Mouse (Mus musculus): ENCODE measurements around the gene Cc2d1a. TPM values are rescaled to one million over a fixed set of nuclear protein-coding genes. Genes with fewer than 3 reads are reported as not detected.
A peak's percentile ranks its signal among the peaks of the same experiment; 100 is the strongest.

Gene Cc2d1a
- polyA plus RNA-seq, 1 experiment from 2014 or later, result 16.9 TPM

DNA sequence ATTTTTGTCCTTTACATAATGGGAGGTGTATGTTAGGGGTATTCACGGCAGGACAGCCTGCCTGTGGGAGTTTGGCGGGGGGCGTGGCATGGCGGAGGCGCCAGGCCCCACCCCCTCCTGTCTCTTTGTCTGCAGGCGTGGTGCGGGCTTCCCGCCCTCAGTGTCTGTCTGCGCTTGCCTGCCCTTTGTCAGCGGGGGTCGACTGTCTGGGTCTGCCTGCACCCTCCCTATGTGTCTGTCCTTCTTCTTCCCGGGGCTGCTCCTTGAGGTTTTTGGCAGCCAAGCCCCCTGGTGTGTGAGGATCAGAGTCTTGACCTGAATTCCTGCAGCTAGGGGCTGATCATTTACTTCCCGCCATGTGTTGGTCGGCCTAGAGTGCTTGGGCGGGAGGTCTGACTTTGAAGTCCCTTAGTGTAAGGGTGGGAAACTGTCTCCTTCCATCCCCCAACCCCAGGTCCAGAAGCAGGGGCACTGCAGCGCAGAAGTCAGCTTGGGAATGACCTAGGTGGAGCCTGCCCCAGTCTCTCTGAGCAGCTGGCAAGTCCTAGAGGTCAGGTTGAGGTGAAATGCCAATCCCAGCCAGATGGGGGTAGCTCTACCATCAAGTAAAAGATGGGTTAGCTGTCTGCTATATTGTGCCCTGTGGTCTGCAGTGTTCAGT lies 32.9 kb upstream of the Cc2d1a start:
- no peak for ATAC-seq
- Histone ChIP-seq H3K27me3 (replicated peaks; ENCODE audit: control insufficient read depth, insufficient read depth, low read length) (no peaks in the 10 kb centered on the region), H3K4me1 (replicated peaks; ENCODE audit: control insufficient read depth, insufficient read depth, low read length) (no peaks in the 10 kb centered on the region), H3K4me3 (ENCODE audit: low read depth, low read length) (no peak overlapping the region), H3K9me3 (ENCODE audit: control insufficient read depth) (no peaks in the 10 kb centered on the region), H3K4me2 (replicated peaks; ENCODE audit: low read depth) (peak overlapping the region; percentile 55), H3K36me3 (ENCODE audit: control insufficient read depth, insufficient read depth) (no peaks in the 10 kb centered on the region), H3K9ac (ENCODE audit: low read depth, low read length) (peak overlapping the region; percentile 22; the same call in 1 of the 2 replicates), H3K27ac (ENCODE audit: low read depth, low read length) (no peak overlapping the region)
- TF ChIP-seq CTCF (IDR thresholded peaks at IDR 0.05; ENCODE audit: low read depth), result no peak
- 8% methylated on average over 16 of the region's 16 CpGs for WGBS

DNA sequence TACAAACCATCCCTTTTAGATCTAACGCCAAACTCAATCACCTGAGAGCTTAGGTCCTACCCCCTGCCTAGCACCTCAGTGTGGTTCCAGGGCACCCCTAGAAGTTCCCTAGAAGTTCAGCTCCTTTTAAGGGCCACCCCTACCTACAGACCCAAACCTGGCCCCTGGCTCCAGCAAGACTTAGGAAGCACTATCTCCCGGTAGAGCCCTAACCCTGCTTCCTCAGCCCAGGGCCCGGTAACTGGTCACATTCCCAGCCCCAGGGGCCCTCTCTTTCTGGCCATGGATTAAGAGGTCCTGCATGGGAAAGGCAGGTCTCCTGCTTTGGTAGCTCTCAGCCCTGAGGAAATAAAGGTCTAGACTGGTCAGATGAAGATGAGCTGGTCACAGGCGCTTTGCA lies 32.2 kb upstream of the Cc2d1a start:
- Histone ChIP-seq H3K4me1 (replicated peaks; ENCODE audit: control insufficient read depth, insufficient read depth, low read length) (no peaks in the 10 kb centered on the region), H3K27ac (ENCODE audit: low read depth, low read length) (no peak overlapping the region), H3K4me2 (replicated peaks; ENCODE audit: low read depth) (peak overlapping the region; percentile 55), H3K27me3 (replicated peaks; ENCODE audit: control insufficient read depth, insufficient read depth, low read length) (no peaks in the 10 kb centered on the region), H3K36me3 (ENCODE audit: control insufficient read depth, insufficient read depth) (no peaks in the 10 kb centered on the region), H3K9ac (ENCODE audit: low read depth, low read length) (no peak overlapping the region), H3K9me3 (ENCODE audit: control insufficient read depth) (no peaks in the 10 kb centered on the region), H3K4me3 (ENCODE audit: low read depth, low read length) (no peak overlapping the region)
- 41% methylated on average over 4 of the region's 4 CpGs for WGBS
- ATAC-seq, result no peak
- no peak for TF ChIP-seq CTCF (IDR thresholded peaks at IDR 0.05; ENCODE audit: low read depth)

DNA sequence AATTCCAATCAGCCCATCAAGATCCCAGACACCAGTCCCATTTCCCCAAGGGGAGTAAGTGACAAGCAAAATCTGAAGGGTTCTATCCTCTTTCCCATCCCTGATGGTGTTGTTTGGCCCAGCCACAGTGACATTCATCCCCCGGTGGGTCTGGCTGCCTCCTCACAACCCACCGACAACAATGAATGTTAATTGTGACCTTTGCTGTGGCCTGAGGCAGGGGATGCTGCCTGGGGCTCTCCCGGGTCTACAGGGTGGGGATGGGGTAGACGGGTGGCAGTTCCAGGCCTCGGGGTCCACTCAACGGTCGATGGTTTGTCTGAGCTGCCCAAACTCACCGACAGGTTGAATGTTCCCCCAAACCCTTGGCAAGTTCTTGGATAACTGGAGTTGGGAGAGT lies 30.9 kb upstream of the Cc2d1a start:
- Histone ChIP-seq H3K36me3 (ENCODE audit: control insufficient read depth, insufficient read depth) (0 out of 2 replicates have a peak, but pooled peaks cover 1% of the 10 kb centered on the region), H3K27me3 (replicated peaks; ENCODE audit: control insufficient read depth, insufficient read depth, low read length) (no peaks in the 10 kb centered on the region), H3K9ac (ENCODE audit: low read depth, low read length) (no peak overlapping the region), H3K4me2 (replicated peaks; ENCODE audit: low read depth) (no peak overlapping the region), H3K4me3 (ENCODE audit: low read depth, low read length) (no peak overlapping the region), H3K4me1 (replicated peaks; ENCODE audit: control insufficient read depth, insufficient read depth, low read length) (no peaks in the 10 kb centered on the region), H3K27ac (ENCODE audit: low read depth, low read length) (no peak overlapping the region), H3K9me3 (ENCODE audit: control insufficient read depth) (no peaks in the 10 kb centered on the region)
- 85% methylated on average over 8 of the region's 8 CpGs for WGBS
- TF ChIP-seq CTCF (IDR thresholded peaks at IDR 0.05; ENCODE audit: low read depth), result no peak
- no peak for ATAC-seq

DNA sequence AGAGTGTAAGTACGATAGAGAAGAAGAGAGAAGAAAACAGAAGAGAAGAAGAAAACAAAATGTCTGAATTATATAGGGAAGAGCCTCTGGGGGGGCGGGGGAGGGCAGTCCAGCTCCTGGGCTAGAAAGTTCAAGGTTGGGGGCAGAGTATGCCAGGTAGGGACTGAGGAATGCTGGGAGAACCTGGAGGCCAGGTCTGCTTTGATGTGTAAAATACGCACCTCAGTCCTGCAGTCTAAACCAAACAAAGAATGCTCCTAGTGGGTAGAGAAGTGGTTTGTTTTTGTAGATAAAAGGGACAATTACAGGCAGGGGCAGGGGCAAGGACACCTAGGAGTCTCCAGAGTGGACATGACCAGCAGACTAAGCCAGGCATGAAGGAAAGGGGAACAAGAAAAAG lies 29.7 kb upstream of the Cc2d1a start:
- H3K27me3 ChIP-seq (replicated peaks; ENCODE audit: control insufficient read depth, insufficient read depth, low read length), result no peaks in the 10 kb centered on the region
- no peaks in the 10 kb centered on the region for H3K9me3 ChIP-seq (ENCODE audit: control insufficient read depth)
- no peak overlapping the region for H3K27ac ChIP-seq (ENCODE audit: low read depth, low read length)
- H3K4me3 ChIP-seq (ENCODE audit: low read depth, low read length), result no peak overlapping the region
- H3K36me3 ChIP-seq (ENCODE audit: control insufficient read depth, insufficient read depth), result peaks cover 12% of the 10 kb centered on the region; the same call in 1 of the 2 replicates
- TF ChIP-seq CTCF (IDR thresholded peaks at IDR 0.05; ENCODE audit: low read depth), result no peak
- H3K4me2 ChIP-seq (replicated peaks; ENCODE audit: low read depth), result no peak overlapping the region
- no peak for ATAC-seq
- 83% methylated on average over 3 of the region's 3 CpGs for WGBS
- no peak overlapping the region for H3K9ac ChIP-seq (ENCODE audit: low read depth, low read length)
- no peaks in the 10 kb centered on the region for H3K4me1 ChIP-seq (replicated peaks; ENCODE audit: control insufficient read depth, insufficient read depth, low read length)

DNA sequence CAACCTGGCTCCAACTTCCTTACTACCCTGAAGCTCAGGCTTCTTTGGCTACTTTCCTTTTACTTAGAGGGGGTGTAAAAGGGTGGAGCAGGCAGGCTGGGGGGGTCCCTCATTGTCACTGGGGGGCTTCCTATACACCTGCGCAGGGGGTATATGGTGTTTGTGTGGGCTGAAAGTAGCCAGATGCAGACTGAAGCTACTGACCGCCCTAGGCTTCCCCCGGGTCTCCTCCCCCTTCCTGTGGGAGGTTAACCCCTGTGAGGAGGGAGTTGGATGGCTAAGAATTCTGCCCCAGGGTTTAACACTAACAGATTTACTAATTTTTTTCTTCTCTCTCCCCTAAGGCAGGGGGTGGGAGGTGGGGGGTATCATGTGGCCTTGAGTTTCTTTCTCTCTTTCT lies 28.8 kb upstream of the Cc2d1a start:
- WGBS, result 32% methylated on average over 3 of the region's 3 CpGs
- no peaks in the 10 kb centered on the region for H3K27me3 ChIP-seq (replicated peaks; ENCODE audit: control insufficient read depth, insufficient read depth, low read length)
- peaks cover 14% of the 10 kb centered on the region; the same call in 1 of the 2 replicates for H3K36me3 ChIP-seq (ENCODE audit: control insufficient read depth, insufficient read depth)
- no peak overlapping the region for H3K9ac ChIP-seq (ENCODE audit: low read depth, low read length)
- H3K4me2 ChIP-seq (replicated peaks; ENCODE audit: low read depth), result no peak overlapping the region
- H3K9me3 ChIP-seq (ENCODE audit: control insufficient read depth), result no peaks in the 10 kb centered on the region
- H3K27ac ChIP-seq (ENCODE audit: low read depth, low read length), result no peak overlapping the region
- ATAC-seq, result no peak
- H3K4me3 ChIP-seq (ENCODE audit: low read depth, low read length), result no peak overlapping the region
- TF ChIP-seq CTCF (IDR thresholded peaks at IDR 0.05; ENCODE audit: low read depth), result no peak
- no peaks in the 10 kb centered on the region for H3K4me1 ChIP-seq (replicated peaks; ENCODE audit: control insufficient read depth, insufficient read depth, low read length)

DNA sequence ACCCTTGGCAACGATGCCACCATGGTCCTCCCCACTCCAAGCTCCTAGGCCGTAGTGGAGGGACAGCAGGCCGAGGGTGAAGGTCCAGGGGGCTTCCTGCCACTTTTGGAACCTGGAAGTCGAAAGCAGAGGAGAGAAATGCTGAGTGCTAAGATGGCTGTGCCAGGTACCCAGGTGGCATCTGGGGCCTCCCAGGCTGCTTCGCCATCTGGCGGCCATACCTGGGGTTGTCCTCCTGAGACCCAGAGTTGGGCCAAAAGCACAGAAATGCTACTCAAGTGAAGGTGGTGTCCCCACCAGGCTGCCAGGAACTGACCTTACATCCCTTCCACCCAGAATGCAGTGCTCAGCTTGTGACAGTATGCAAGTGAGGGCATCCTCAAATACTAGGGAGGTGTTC lies 26.1 kb upstream of the Cc2d1a start:
- H3K36me3 ChIP-seq (ENCODE audit: control insufficient read depth, insufficient read depth), result peaks cover 14% of the 10 kb centered on the region; the same call in 1 of the 2 replicates
- no peak overlapping the region for H3K4me3 ChIP-seq (ENCODE audit: low read depth, low read length)
- H3K4me1 ChIP-seq (replicated peaks; ENCODE audit: control insufficient read depth, insufficient read depth, low read length), result no peaks in the 10 kb centered on the region
- H3K9me3 ChIP-seq (ENCODE audit: control insufficient read depth), result no peaks in the 10 kb centered on the region
- H3K27me3 ChIP-seq (replicated peaks; ENCODE audit: control insufficient read depth, insufficient read depth, low read length), result no peaks in the 10 kb centered on the region
- H3K9ac ChIP-seq (ENCODE audit: low read depth, low read length), result no peak overlapping the region
- WGBS, result 87% methylated on average over 6 of the region's 6 CpGs
- TF ChIP-seq CTCF (IDR thresholded peaks at IDR 0.05; ENCODE audit: low read depth), result peak; percentile 66
- ATAC-seq, result no peak
- no peak overlapping the region for H3K27ac ChIP-seq (ENCODE audit: low read depth, low read length)
- no peak overlapping the region for H3K4me2 ChIP-seq (replicated peaks; ENCODE audit: low read depth)
